Mouse (Mus musculus) midbrain, embryonic 16.5 days (tissue): Measurements from ENCODE around the gene Olfr620. TPM values are rescaled to one million over a fixed set of nuclear protein-coding genes. Genes with fewer than 3 reads are reported as not detected.

Experiments
- ATAC-seq: fragments of 200-750 bp; cut with Nextera tagmentation; 2 replicates; pipeline ENCODE4 v1.8.0; 2017; ENCODE audit warnings: moderate TSS enrichment
- H3K27ac ChIP-seq: fragments of 300-500 bp; sonication (generic); 2 replicates; pipeline ENCODE4 v1.5.1; 2014; ENCODE audit warnings: mild to moderate bottlenecking, low read length, mixed read lengths
- H3K27me3 ChIP-seq: fragments of 300-500 bp; sonication (generic); 2 replicates; pipeline ENCODE4 v1.6.1; 2014; ENCODE audit warnings: low read depth, low read length, mixed read lengths; ENCODE audit not compliant: control insufficient read depth, insufficient read depth
- H3K36me3 ChIP-seq: fragments of 300-500 bp; sonication (generic); 2 replicates; pipeline ENCODE4 v1.6.1; 2014; ENCODE audit warnings: mild to moderate bottlenecking, low read length, moderate library complexity, mixed read lengths; ENCODE audit not compliant: control insufficient read depth, insufficient read depth
- H3K4me1 ChIP-seq: fragments of 300-500 bp; sonication (generic); 2 replicates; pipeline ENCODE4 v1.6.1; 2014; ENCODE audit warnings: mild to moderate bottlenecking, low read length, mixed read lengths; ENCODE audit not compliant: control insufficient read depth, insufficient read depth
- H3K4me2 ChIP-seq: fragments of 300-500 bp; sonication (generic); 2 replicates; pipeline ENCODE4 v1.6.1; 2014; ENCODE audit warnings: mild to moderate bottlenecking, low read length, mixed read lengths
- H3K4me3 ChIP-seq: fragments of 300-500 bp; sonication (generic); 2 replicates; pipeline ENCODE4 v1.5.1; 2014; ENCODE audit warnings: low read depth, mild to moderate bottlenecking, low read length, moderate library complexity, mixed read lengths
- H3K9ac ChIP-seq: fragments of 300-500 bp; sonication (generic); 2 replicates; pipeline ENCODE4 v1.6.1; 2014; ENCODE audit warnings: low read depth, low read length, mixed read lengths
- H3K9me3 ChIP-seq: fragments of 300-500 bp; sonication (generic); replicated peaks from 2 replicates; pipeline ENCODE4 v1.6.1; 2014; ENCODE audit warnings: mild to moderate bottlenecking, low read length, mixed read lengths; ENCODE audit not compliant: control insufficient read depth, poor library complexity, severe bottlenecking
- WGBS: fragments of 180-500 bp; shearing (Covaris S2); extraction: QIAGEN DNeasy Blood & Tissue Kit; methylation state at CpG from one replicate; pipeline ENCODE4 v1.1.7; 2014; 5-methylcytosine and 5-hydroxymethylcytosine counted together
- polyA plus RNA-seq: library from polyadenylated mRNA; unstranded; fragments of >200 nt; fragmentation: Nextera tagmentation; extraction: Ambion mirVana; gene quantifications from 2 replicates; pipeline ENCODE4 v1.2.1, GENCODE M21; 2015

Olfr620 gene
- not detected in 2 replicates for polyA plus RNA-seq

DNA sequence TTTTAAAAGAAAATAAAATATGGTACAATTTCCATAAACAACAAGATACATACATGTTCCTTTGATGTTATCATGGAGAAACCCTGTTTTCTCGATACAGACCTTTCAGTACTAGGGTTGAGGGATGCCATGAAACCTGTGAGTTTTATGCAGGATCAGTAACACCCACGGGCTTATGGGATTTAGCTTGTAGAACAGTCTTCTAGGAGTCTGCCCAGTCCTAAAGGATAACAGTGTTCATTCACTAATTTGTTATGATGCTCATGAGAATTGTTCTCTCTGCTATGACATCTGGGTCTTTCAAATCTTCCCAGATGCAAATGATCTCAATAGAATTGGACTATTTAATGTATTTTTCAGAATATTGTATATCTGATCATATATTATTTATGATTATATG lies at the start of gene Olfr620:
Olfr620 (minus strand) TSS at position 101 of the 400 bp plus-strand sequence.
- H3K27me3 ChIP-seq = no peaks in the 10 kb centered on the region
- H3K27ac ChIP-seq = no peak within 1 kb of the TSS
- H3K4me2 ChIP-seq = no peak within 1 kb of the TSS
- no peak within 1 kb of the TSS for H3K9ac ChIP-seq
- WGBS = 83% methylated on average over 2 of the region's 2 CpGs
- H3K36me3 ChIP-seq = no peaks in the 10 kb centered on the region
- no peak within 1 kb of the TSS for H3K4me3 ChIP-seq
- no peaks in the 10 kb centered on the region for H3K9me3 ChIP-seq
- no peaks in the 10 kb centered on the region for H3K4me1 ChIP-seq
- ATAC-seq = no peak

DNA sequence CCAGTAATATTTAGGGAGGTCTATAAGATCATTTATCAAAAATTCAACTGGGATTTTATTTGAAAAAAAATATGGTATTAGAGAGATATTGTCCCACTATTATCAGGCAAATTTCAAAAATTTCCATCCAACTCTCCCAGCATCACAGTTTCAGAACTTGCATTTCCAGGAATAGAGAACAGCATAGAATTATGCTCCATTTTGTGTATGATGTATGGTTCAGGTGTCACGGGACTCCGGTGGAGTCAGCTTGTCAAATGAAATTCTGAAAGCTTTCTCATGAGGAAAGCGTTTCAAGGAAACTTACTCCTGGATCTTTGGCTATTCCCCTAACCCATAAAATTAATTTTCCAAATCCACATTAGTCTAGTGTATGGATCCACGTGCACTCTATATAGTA lies 31.7 kb upstream of the Olfr620 start:
- WGBS = 91% methylated on average over 4 of the region's 4 CpGs
- no peak for ATAC-seq

DNA sequence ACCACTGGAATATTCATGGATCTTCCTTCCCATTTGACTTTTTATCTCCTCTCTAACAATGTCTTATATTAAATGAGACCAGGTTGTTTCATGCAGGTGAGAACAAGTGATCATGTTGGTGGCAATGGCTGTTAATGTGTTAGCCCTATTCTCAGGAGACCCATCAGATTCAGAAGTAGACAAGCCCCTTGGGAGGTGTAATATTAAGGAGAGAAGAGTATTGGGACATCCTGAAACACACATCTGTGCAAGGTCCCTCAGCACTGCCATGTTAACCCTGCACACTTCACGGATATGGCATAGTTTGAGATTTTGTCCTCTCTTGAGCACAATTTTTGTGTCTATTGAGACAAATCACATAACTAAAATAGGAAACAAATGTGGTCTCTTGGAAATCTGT lies 30.3 kb upstream of the Olfr620 start, which contains the start of gene Olfr622:
Olfr622 (minus strand) TSS at position 101 of the 400 bp plus-strand sequence.
- no peak for ATAC-seq
- no peak within 1 kb of the TSS for H3K9ac ChIP-seq
- WGBS = 84% methylated on average over 1 of the region's 1 CpGs

More for the DNA sequence above, 31.7 kb upstream of the Olfr620 start:
- Histone ChIP-seq H3K9ac (no peak overlapping the region), H3K27ac (no peak overlapping the region), H3K4me2 (no peak overlapping the region), H3K36me3 (no peaks in the 10 kb centered on the region), H3K9me3 (no peaks in the 10 kb centered on the region), H3K4me1 (no peaks in the 10 kb centered on the region), H3K4me3 (no peak overlapping the region), H3K27me3 (no peaks in the 10 kb centered on the region)

DNA sequence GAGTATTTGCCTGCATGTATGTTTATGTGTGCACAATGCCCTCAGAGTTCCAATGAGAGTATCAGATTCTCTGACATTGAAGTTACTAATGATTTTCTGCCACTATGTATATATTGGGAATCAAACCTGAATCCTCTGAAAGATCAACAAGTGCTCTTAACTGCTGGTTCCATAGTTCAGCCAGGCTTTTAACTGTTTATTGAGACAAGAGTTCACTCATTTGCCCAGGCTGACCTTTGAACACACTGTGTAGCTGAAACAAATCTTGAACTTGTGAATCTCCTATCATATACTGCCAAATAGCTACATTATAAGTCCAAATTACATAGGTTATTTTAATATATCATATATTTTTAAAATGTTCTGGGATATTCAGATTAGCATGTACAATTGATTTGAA lies 24.5 kb upstream of the Olfr620 start:
- H3K4me2 ChIP-seq = no peak overlapping the region
- H3K27ac ChIP-seq = no peak overlapping the region
- no peaks in the 10 kb centered on the region for H3K36me3 ChIP-seq
- H3K27me3 ChIP-seq = no peaks in the 10 kb centered on the region
- ATAC-seq = no peak
- H3K9ac ChIP-seq = no peak overlapping the region
- no peak overlapping the region for H3K4me3 ChIP-seq
- no peaks in the 10 kb centered on the region for H3K4me1 ChIP-seq
- H3K9me3 ChIP-seq = no peaks in the 10 kb centered on the region

More for the DNA sequence above, 30.3 kb upstream of the Olfr620 start, which contains the start of gene Olfr622:
- H3K36me3 ChIP-seq = no peaks in the 10 kb centered on the region
- no peaks in the 10 kb centered on the region for H3K4me1 ChIP-seq
- no peak within 1 kb of the TSS for H3K27ac ChIP-seq
- no peak within 1 kb of the TSS for H3K4me3 ChIP-seq
- H3K4me2 ChIP-seq = no peak within 1 kb of the TSS
- H3K27me3 ChIP-seq = no peaks in the 10 kb centered on the region
- no peaks in the 10 kb centered on the region for H3K9me3 ChIP-seq

DNA sequence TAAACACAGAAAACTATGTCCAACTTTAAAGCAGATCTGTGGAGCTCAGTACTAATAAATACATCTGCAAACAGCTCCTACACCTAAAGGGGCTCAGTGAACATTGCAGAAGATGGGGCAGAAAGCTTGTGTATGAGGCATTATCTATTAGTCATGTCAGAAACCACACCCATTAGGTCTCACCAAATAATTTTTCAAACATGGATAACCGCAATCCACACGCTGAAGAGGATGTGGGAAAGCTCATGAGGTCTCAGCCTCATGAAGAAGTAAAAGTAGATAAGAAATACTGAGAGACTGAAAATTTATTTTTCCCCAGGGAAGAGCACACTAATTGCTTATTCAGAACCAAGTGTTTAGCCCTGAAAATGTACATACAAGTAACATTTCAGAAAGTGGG lies 4.9 kb downstream of the Olfr620 start:
- no peaks in the 10 kb centered on the region for H3K9me3 ChIP-seq
- no peaks in the 10 kb centered on the region for H3K27me3 ChIP-seq
- no peak overlapping the region for H3K27ac ChIP-seq
- no peaks in the 10 kb centered on the region for H3K36me3 ChIP-seq
- no peak overlapping the region for H3K4me3 ChIP-seq
- H3K4me2 ChIP-seq = no peak overlapping the region
- 92% methylated on average over 2 of the region's 2 CpGs for WGBS
- no peaks in the 10 kb centered on the region for H3K4me1 ChIP-seq
- H3K9ac ChIP-seq = no peak overlapping the region
- no peak for ATAC-seq

DNA sequence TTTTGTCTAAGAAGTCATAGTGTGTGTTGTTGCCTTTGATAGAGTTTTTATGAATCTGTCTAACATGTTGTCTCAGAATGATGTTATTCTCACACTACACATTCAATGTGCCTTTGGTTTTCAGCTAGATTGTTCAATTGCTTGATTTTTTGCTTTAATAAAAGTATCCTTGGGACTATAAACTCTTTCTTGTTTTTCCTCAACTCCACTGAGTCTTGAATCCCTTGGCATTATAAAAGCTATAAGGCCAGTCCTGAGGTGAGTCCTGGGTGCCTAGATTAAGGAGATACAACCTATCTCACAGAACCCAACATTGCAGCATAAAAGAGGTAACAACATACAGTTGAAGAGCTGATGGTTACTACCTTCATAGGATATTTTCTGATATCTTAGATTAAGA lies 12.1 kb downstream of the Olfr620 start, which contains the start of gene Olfr619:
Olfr619 (plus strand) TSS at position 301 of the 400 bp plus-strand sequence.
- no peak within 1 kb of the TSS for H3K4me2 ChIP-seq
- no peak within 1 kb of the TSS for H3K9ac ChIP-seq

DNA sequence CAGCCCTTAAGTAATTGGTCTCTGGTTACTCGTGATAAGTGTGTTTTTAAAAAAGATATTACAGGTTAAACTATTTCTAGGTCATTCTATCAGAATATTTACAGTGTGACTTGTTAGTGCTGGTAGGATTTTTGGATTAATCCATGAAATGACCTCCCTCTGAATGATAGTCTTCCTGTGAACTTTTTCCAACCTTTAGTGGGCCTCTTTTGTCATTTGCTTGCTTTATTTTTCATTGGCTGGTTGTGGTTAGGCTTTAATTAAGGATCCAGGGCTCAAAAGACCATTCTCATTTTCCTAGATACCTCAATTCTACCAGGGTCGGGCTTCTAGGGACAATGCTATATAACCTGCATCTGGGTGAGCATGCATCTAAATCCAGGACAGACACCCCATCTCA lies 22.5 kb downstream of the Olfr620 start, which contains the start of gene Olfr618:
Olfr618 (plus strand) TSS at position 301 of the 400 bp plus-strand sequence.
- Histone ChIP-seq H3K27ac (no peak within 1 kb of the TSS), H3K36me3 (no peaks in the 10 kb centered on the region), H3K9ac (no peak within 1 kb of the TSS), H3K4me2 (no peak within 1 kb of the TSS), H3K9me3 (no peaks in the 10 kb centered on the region), H3K4me1 (no peaks in the 10 kb centered on the region), H3K27me3 (no peaks in the 10 kb centered on the region), H3K4me3 (no peak within 1 kb of the TSS)
- no peak for ATAC-seq
- 57% methylated on average over 2 of the region's 2 CpGs for WGBS

More for the DNA sequence above, 12.1 kb downstream of the Olfr620 start, which contains the start of gene Olfr619:
- no peak within 1 kb of the TSS for H3K4me3 ChIP-seq
- H3K9me3 ChIP-seq = no peaks in the 10 kb centered on the region
- no peaks in the 10 kb centered on the region for H3K4me1 ChIP-seq
- no peaks in the 10 kb centered on the region for H3K36me3 ChIP-seq
- no peaks in the 10 kb centered on the region for H3K27me3 ChIP-seq
- no peak for ATAC-seq
- H3K27ac ChIP-seq = no peak within 1 kb of the TSS

DNA sequence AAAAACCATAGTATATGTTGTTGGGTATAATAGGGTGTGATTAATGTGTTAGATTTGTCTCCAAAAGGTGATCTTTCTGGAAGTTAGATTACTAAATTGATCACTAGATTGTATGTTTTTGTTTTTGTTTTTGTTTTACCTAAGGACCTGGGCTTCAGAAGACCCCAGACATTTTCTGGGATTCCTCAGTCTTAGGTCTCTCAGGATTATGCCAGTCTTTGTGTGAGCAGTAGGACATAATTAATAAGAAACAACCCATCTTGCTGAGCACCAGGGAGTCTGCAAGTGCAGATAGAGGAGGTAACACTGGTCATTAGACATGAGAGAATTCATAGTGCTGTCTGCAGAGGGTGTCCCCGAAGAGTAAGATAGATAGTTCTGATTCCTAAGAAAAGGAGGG lies 39.6 kb downstream of the Olfr620 start, which contains the start of gene Olfr617:
Olfr617 (plus strand) TSS at position 301 of the 400 bp plus-strand sequence.
- no peak within 1 kb of the TSS for H3K4me3 ChIP-seq
- ATAC-seq = no peak
- 91% methylated on average over 1 of the region's 1 CpGs for WGBS
- H3K9me3 ChIP-seq = no peaks in the 10 kb centered on the region
- no peak within 1 kb of the TSS for H3K4me2 ChIP-seq
- H3K27ac ChIP-seq = no peak within 1 kb of the TSS
- H3K36me3 ChIP-seq = no peaks in the 10 kb centered on the region
- H3K4me1 ChIP-seq = no peaks in the 10 kb centered on the region
- no peaks in the 10 kb centered on the region for H3K27me3 ChIP-seq
- H3K9ac ChIP-seq = no peak within 1 kb of the TSS

DNA sequence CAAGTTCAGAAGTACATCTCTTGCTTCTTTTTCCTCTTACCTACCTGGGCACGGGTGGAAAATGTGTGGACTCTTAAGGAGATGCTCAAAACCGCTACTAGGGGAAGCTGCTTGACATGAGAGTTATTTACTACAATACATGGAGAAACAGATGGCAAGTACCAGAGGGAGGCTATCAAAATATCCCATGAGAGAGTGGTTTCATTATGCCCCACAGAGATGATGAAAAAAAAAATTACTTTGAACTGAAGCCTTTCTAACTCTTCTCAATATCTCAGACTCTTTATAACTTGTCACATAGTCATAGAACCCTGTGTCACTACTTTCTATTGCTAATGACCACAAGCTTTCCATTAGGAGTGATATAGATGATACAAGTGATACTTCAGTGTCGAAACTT lies 43.3 kb downstream of the Olfr620 start, which contains the start of gene Olfr616:
Olfr616 (minus strand) TSS at position 101 of the 400 bp plus-strand sequence.
- Histone ChIP-seq H3K4me1 (no peaks in the 10 kb centered on the region), H3K9me3 (no peaks in the 10 kb centered on the region), H3K36me3 (no peaks in the 10 kb centered on the region), H3K27ac (no peak within 1 kb of the TSS), H3K4me2 (no peak within 1 kb of the TSS), H3K9ac (no peak within 1 kb of the TSS), H3K4me3 (no peak within 1 kb of the TSS), H3K27me3 (no peaks in the 10 kb centered on the region)
- 78% methylated on average over 3 of the region's 3 CpGs for WGBS
- no peak for ATAC-seq
